Mouse (Mus musculus) olfactory bulb, adult 2 months (tissue): ENCODE data around the gene Bmp7.

ENCODE experiments used
- CTCF ChIP-seq: fragments of 200-500 bp; IDR thresholded peaks from 2 replicates; pipeline ENCODE4 v1.5.1; 2012; ENCODE audit warnings: low read depth, mild to moderate bottlenecking, low read length, moderate library complexity; ENCODE audit not compliant: insufficient read depth
- POLR2A ChIP-seq: fragments of 200-500 bp; IDR thresholded peaks from 2 replicates; pipeline ENCODE4 v1.6.1; 2012; ENCODE audit warnings: mild to moderate bottlenecking, low read depth, low read length, moderate library complexity; ENCODE audit not compliant: insufficient read depth

DNA sequence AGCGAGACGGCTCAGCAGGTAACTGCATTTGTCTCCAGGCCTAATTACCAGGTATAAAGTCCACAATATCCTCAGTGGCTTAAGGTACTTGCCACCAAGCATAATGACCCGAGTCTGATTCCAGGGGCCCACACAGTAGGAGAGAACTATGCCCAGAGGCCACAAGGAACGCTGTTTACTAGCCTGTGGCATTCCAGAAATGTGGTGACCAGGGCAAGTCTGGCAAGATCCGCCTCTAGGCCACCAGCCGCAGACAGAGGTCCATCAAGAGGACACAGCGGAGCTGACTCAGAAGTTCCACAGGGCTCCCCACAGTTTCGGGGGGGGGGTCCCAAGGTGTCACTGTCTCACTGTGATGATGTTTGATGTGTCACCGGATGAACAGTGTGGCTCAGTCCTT, 34.0 kb downstream of the Bmp7 start:
- TF ChIP-seq POLR2A (no peak), CTCF (no peak)
